In genomic region chr14:34896253-34896982, GRCm38 (mm10) we compare ENCODE assay signal across 8 mouse cellular contexts.
A peak's percentile ranks its signal among the peaks of the same experiment; 100 is the strongest.
DNase-seq lines count a peak whose midpoint lies in the region; ATAC-seq and TF ChIP-seq lines count a peak whose summit lies in the region.

No protein-coding gene starts in this region.

- peak overlapping the region; percentile 24; the same call in 1 of the 2 replicates for H3K9ac ChIP-seq in heart, embryonic 11.5 days (ENCODE audit: low read depth, low read length)
- peak overlapping the region; percentile 56 for H3K9ac ChIP-seq in embryonic facial prominence, embryonic 11.5 days (replicated peaks; ENCODE audit: low read length)
- H3K9ac ChIP-seq in hindbrain, postnatal 0 days (replicated peaks; ENCODE audit: low read length) = peak overlapping the region; percentile 39; the same call in 1 of the 2 replicates

- H3K4me2 ChIP-seq in heart, embryonic 11.5 days = peak overlapping the region; percentile 79
- H3K4me2 ChIP-seq in embryonic facial prominence, embryonic 11.5 days (ENCODE audit: low read depth, low read length) = peak overlapping the region; percentile 66
- peak overlapping the region; percentile 59 for H3K4me2 ChIP-seq in hindbrain, postnatal 0 days (ENCODE audit: low read depth, low read length)

- peaks cover 16% of the 10 kb centered on the region for H3K27me3 ChIP-seq in heart, embryonic 11.5 days (ENCODE audit: control insufficient read depth, insufficient read depth, low read length)
- no peaks in the 10 kb centered on the region for H3K27me3 ChIP-seq in embryonic facial prominence, embryonic 11.5 days (ENCODE audit: control insufficient read depth, insufficient read depth, low read length)
- H3K27me3 ChIP-seq in hindbrain, postnatal 0 days (ENCODE audit: insufficient read depth, low read length) = no peaks in the 10 kb centered on the region

- peak overlapping the region; percentile 37 for H3K4me3 ChIP-seq in heart, embryonic 11.5 days (ENCODE audit: low read depth, low read length)
- peak overlapping the region; percentile 29 for H3K4me3 ChIP-seq in embryonic facial prominence, embryonic 11.5 days (ENCODE audit: low read depth, low read length)
- peak overlapping the region; percentile 22 for H3K4me3 ChIP-seq in hindbrain, postnatal 0 days (ENCODE audit: low read length)

- DNase-seq in heart, adult 18-20 months = no peak
- DNase-seq in embryonic facial prominence, embryonic 11.5 days (ENCODE audit: low spot score) = peak; percentile 58
- peak; percentile 85 for DNase-seq in hindbrain, postnatal 0 days (ENCODE audit: low spot score)
- DNase-seq in liver = peak; percentile 11
- peak; percentile 72 for DNase-seq in right cerebral cortex, postnatal 25 days
- no peak for DNase-seq in thymus, postnatal 4 days
- no peak for DNase-seq in lung, postnatal 4 days

- H3K9me3 ChIP-seq in heart, embryonic 11.5 days (replicated peaks; ENCODE audit: control insufficient read depth, low read length) = no peaks in the 10 kb centered on the region
- no peaks in the 10 kb centered on the region for H3K9me3 ChIP-seq in embryonic facial prominence, embryonic 11.5 days (replicated peaks; ENCODE audit: control insufficient read depth, low read length)
- no peaks in the 10 kb centered on the region for H3K9me3 ChIP-seq in hindbrain, postnatal 0 days (ENCODE audit: low read length)

- peak; percentile 47 for TF ChIP-seq CTCF in hindbrain, postnatal 0 days (IDR thresholded peaks at IDR 0.05; ENCODE audit: low read depth)

- no peaks in the 10 kb centered on the region for H3K36me3 ChIP-seq in heart, embryonic 11.5 days (ENCODE audit: control insufficient read depth, insufficient read depth, low read length)
- H3K36me3 ChIP-seq in embryonic facial prominence, embryonic 11.5 days (replicated peaks; ENCODE audit: control insufficient read depth, insufficient read depth, low read depth, low read length) = no peaks in the 10 kb centered on the region
- H3K36me3 ChIP-seq in hindbrain, postnatal 0 days (ENCODE audit: insufficient read depth, low read length) = no peaks in the 10 kb centered on the region

- peaks cover 14% of the 10 kb centered on the region; the same call in 1 of the 2 replicates for H3K4me1 ChIP-seq in heart, embryonic 11.5 days (ENCODE audit: control insufficient read depth, insufficient read depth, low read length)
- no peaks in the 10 kb centered on the region for H3K4me1 ChIP-seq in embryonic facial prominence, embryonic 11.5 days (ENCODE audit: control insufficient read depth, insufficient read depth, low read length)
- peaks cover 8% of the 10 kb centered on the region; the same call in 1 of the 2 replicates for H3K4me1 ChIP-seq in hindbrain, postnatal 0 days (ENCODE audit: insufficient read depth, low read length)

- WGBS in heart, embryonic 11.5 days (ENCODE audit: insufficient replicate concordance) = 5% methylated on average over 33 of the region's 33 CpGs
- WGBS in embryonic facial prominence, embryonic 11.5 days = 5% methylated on average over 33 of the region's 33 CpGs
- 6% methylated on average over 33 of the region's 33 CpGs for WGBS in hindbrain, postnatal 0 days

- no peak overlapping the region for H3K27ac ChIP-seq in heart, embryonic 11.5 days (ENCODE audit: low read depth, low read length)
- H3K27ac ChIP-seq in embryonic facial prominence, embryonic 11.5 days (replicated peaks; ENCODE audit: low read depth, low read length) = no peak overlapping the region
- peak overlapping the region; percentile 64; the same call in 1 of the 2 replicates for H3K27ac ChIP-seq in hindbrain, postnatal 0 days

- no peak for ATAC-seq in heart, embryonic 11.5 days (replicated peaks; ENCODE audit: insufficient number of reproducible peaks, low FRiP score, low TSS enrichment)
- peak; percentile 60 for ATAC-seq in embryonic facial prominence, embryonic 11.5 days (replicated peaks; ENCODE audit: insufficient number of reproducible peaks, low FRiP score, low TSS enrichment, low read depth)
- ATAC-seq in hindbrain, postnatal 0 days = peak; percentile 78

Comparison
In these comparisons a context has a peak if more than half of its experiments do, and no peak if none do; other contexts are left out.
1. DNase-seq: peak in embryonic facial prominence, embryonic 11.5 days (single experiment), hindbrain, postnatal 0 days (single experiment), liver (single experiment) and right cerebral cortex, postnatal 25 days (single experiment); none in heart, adult 18-20 months (0 of 2), thymus, postnatal 4 days (single experiment) and lung, postnatal 4 days (0 of 2).
2. Peak in every context shown above with its lines, with median percentiles within 50 percentile points of each other: H3K4me2 ChIP-seq, H3K4me3 ChIP-seq and H3K9ac ChIP-seq.